Mouse (Mus musculus) ES-Bruce4 (cell line): Measurements from ENCODE around the gene Art3.

Source experiments
- CTCF ChIP-seq: IDR thresholded peaks from one replicate; pipeline ENCODE4 v1.8.1; 2011; ENCODE audit warnings: low read depth, low read length
- EP300 ChIP-seq: IDR thresholded peaks from 2 replicates; pipeline ENCODE4 v1.6.1; 2011; ENCODE audit warnings: low read depth, low read length; ENCODE audit not compliant: insufficient read depth
- POLR2A ChIP-seq: IDR thresholded peaks from one replicate; pipeline ENCODE4 v1.8.1; 2011; ENCODE audit warnings: low read length; ENCODE audit not compliant: insufficient read depth

DNA sequence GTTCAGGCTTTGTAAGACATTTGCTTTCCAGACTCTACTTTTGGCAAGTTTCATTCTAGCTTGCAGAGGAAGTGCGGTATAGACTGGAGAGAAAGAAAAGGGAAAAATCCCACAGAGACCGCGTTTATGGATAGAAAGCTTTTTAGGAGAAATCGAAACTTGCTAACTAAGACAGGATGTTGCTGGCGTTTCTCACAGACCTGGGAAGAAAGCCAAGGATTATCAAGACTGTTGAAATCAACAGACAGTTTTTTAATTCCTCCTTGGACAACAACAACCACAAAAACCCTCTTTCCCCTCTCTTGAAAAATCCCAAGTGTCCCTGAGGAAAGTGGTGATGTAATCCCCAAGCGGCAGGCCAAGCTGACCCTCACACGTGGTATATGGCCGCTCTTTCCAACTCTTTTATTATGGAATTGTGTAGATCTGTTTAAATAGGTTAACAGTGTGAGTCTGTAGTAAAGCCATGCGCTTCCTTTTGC is 773 bp downstream of the Art3 start:
- TF ChIP-seq POLR2A, result no peak
- TF ChIP-seq CTCF, result no peak
- TF ChIP-seq EP300, result no peak
